Mouse (Mus musculus) midbrain, embryonic 12.5 days (tissue): ENCODE data around the gene Zmynd8. TPM values are rescaled to one million over a fixed set of nuclear protein-coding genes. Genes with fewer than 3 reads are reported as not detected.

ENCODE experiments used
- ATAC-seq: fragments of 200-750 bp; cut with Nextera tagmentation; 2 replicates; pipeline ENCODE4 v1.8.0; 2017; ENCODE audit warnings: low read depth, moderate TSS enrichment, moderate library complexity; ENCODE audit not compliant: low FRiP score
- H3K27ac ChIP-seq: fragments of 300-500 bp; sonication (generic); replicated peaks from 2 replicates; pipeline ENCODE4 v1.5.1; 2016; ENCODE audit warnings: mild to moderate bottlenecking
- H3K27me3 ChIP-seq: fragments of 300-500 bp; sonication (generic); 2 replicates; pipeline ENCODE4 v1.6.1; 2016; ENCODE audit warnings: mild to moderate bottlenecking
- H3K36me3 ChIP-seq: fragments of 300-500 bp; sonication (generic); 2 replicates; pipeline ENCODE4 v1.6.1; 2016
- H3K4me1 ChIP-seq: fragments of 300-500 bp; sonication (generic); 2 replicates; pipeline ENCODE4 v1.6.1; 2016
- H3K4me2 ChIP-seq: fragments of 300-500 bp; sonication (generic); replicated peaks from 2 replicates; pipeline ENCODE4 v1.6.1; 2016; ENCODE audit warnings: mild to moderate bottlenecking, moderate library complexity
- H3K4me3 ChIP-seq: fragments of 300-500 bp; sonication (generic); 2 replicates; pipeline ENCODE4 v1.5.1; 2016; ENCODE audit warnings: mild to moderate bottlenecking
- H3K9ac ChIP-seq: fragments of 300-500 bp; sonication (generic); replicated peaks from 2 replicates; pipeline ENCODE4 v1.6.1; 2016; ENCODE audit warnings: mild to moderate bottlenecking, moderate library complexity
- H3K9me3 ChIP-seq: fragments of 300-500 bp; sonication (generic); 2 replicates; pipeline ENCODE4 v1.6.1; 2016; ENCODE audit warnings: mild to moderate bottlenecking
- WGBS: fragments of 180-500 bp; shearing (Covaris S2); methylation state at CpG from one replicate; pipeline ENCODE4 v1.1.7; 2016; 5-methylcytosine and 5-hydroxymethylcytosine counted together
- polyA plus RNA-seq: library from polyadenylated mRNA; unstranded; fragments of >200 nt; fragmentation: Nextera tagmentation; extraction: Ambion mirVana; gene quantifications from 2 replicates; pipeline ENCODE4 v1.2.1, GENCODE M21; 2016

The Zmynd8 gene
- polyA plus RNA-seq, 1 experiment from 2014 or later: 71.2 TPM

DNA sequence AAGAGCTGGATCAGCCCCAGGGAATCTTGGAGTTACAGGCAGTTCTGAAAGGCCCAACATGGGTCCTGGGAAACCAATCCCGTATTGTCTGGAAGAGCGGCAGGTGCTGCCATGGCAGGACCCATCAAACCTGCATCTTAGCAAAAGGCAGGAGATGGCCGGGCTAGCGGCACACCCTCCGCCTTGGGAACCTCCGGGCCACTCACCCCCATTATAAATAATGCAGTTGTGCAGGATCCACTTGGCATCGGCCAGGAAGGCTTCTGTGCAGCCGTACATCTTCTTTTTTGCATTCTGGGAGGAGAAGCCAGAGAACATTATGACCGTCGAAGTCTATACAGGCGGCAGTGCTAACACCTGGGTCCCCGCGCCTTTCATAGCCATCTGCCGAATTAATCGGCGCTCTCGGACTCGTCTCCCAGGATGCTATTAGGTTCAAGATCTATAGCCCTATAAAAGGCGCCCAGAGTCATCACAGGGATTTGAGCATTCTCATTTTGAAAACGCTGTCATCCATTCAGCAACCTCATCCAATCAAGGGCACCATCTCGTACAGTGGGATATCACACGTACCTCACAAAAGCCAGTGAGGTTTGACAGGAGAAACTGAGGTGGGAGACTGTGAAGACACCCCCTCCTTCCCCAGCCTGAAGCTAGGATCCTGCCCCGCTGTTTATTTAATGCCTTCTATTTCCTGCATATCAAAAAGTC is 60.1 kb downstream of the Zmynd8 start:
- Histone ChIP-seq H3K9me3 (no peaks in the 10 kb centered on the region), H3K27me3 (no peaks in the 10 kb centered on the region), H3K4me3 (no peak overlapping the region), H3K27ac (peak overlapping the region; percentile 54), H3K9ac (no peak overlapping the region), H3K4me2 (no peak overlapping the region), H3K36me3 (peaks cover 99% of the 10 kb centered on the region), H3K4me1 (peaks cover 11% of the 10 kb centered on the region; the same call in 1 of the 2 replicates)
- WGBS: 84% methylated on average over 23 of the region's 23 CpGs
- ATAC-seq: 0 out of 2 replicates have a peak, but pooled peaks have one; percentile 6

DNA sequence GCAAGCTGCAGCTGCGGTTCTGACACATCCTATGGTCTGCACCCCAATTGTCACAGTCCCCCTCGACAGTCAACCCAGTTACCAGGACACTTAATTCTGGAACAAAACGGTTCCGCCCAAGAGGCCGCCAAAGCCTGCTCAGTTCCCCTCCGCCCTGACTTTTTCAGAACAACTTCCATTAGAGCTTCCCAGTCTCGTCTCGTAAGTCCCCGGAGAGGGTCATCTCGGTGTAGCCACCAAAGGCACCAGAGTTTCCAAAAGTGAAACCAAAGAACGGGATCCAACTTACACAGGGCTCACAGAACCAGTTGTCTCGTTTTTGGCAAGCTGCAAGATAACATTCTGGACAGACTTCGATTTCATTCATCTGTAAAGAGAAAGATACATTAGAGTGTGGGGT is 64.2 kb downstream of the Zmynd8 start:
- peaks cover 94% of the 10 kb centered on the region for H3K36me3 ChIP-seq
- ATAC-seq: no peak

DNA sequence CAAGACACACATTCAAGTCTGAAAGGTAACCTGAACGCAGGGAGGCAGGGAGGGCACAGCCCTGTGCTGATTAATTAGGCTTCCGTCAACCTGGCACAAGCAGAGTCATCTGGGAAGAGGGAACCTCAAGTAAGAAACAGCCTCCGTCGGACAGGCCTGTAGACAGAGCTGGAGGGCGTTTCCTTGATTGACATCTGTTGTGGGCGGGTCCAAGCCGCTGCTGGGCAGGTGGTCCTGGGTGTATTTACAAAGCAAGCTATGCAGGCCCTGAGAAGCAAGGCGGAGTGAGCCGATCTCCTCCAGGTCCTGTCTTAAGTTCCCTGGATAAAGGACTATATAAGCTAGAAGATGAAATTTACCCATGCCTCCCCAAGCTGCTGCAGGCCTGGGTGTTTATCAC is 65.3 kb downstream of the Zmynd8 start:
- WGBS: 74% methylated on average over 9 of the region's 9 CpGs
- peaks cover 4% of the 10 kb centered on the region for H3K4me1 ChIP-seq
- H3K27ac ChIP-seq: no peak overlapping the region
- no peak for ATAC-seq
- peaks cover 93% of the 10 kb centered on the region for H3K36me3 ChIP-seq
- H3K4me2 ChIP-seq: no peak overlapping the region
- H3K9ac ChIP-seq: no peak overlapping the region
- H3K27me3 ChIP-seq: no peaks in the 10 kb centered on the region
- no peaks in the 10 kb centered on the region for H3K9me3 ChIP-seq
- no peak overlapping the region for H3K4me3 ChIP-seq

More for the DNA sequence above, 64.2 kb downstream of the Zmynd8 start:
- Histone ChIP-seq H3K27ac (no peak overlapping the region), H3K9ac (no peak overlapping the region), H3K4me1 (peaks cover 11% of the 10 kb centered on the region; the same call in 1 of the 2 replicates), H3K4me2 (no peak overlapping the region), H3K9me3 (no peaks in the 10 kb centered on the region), H3K4me3 (no peak overlapping the region), H3K27me3 (no peaks in the 10 kb centered on the region)
- 92% methylated on average over 13 of the region's 13 CpGs for WGBS

DNA sequence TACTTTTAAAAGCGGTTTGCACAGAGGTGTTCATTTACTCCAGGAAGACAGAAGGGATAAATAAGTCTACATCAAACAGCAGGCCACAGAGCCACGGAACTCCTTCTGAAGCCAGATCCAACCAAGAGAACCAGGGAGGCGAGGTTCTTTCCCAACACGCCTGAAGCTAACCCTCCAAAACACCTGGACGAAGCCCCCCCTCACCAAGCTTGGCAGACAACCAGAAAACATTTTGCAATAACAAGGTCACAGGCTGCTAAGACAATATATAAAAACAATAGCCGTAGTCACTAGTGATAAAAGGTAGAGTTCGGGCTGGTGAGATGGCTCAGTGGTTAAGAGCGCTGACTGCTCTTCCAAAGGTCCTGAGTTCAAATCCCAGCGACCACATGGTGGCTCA is 66.1 kb downstream of the Zmynd8 start:
- Histone ChIP-seq H3K27me3 (no peaks in the 10 kb centered on the region), H3K4me3 (no peak overlapping the region), H3K9me3 (no peaks in the 10 kb centered on the region), H3K36me3 (peaks cover 93% of the 10 kb centered on the region), H3K4me1 (peaks cover 9% of the 10 kb centered on the region; the same call in 1 of the 2 replicates), H3K4me2 (no peak overlapping the region), H3K9ac (no peak overlapping the region), H3K27ac (no peak overlapping the region)
- no peak for ATAC-seq
- 93% methylated on average over 9 of the region's 9 CpGs for WGBS

DNA sequence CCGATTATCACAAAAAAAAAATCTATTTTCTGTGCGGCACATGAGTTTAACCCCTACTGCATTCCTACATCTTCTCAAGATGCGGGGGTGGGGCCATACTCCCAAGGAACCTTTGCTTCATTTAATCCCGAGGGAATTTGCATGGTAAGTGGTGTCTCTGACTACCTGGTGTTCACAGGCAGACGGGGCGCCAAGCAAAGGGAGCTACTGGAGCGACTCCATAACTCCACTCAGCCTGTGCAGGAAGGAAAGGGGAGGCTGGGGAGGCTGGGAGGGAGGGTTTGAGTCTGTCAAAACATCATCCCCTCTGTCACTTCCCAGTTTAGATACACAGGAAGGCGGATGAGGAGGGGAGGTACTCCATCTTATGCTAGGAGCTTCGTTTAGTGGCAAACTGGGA is 66.5 kb downstream of the Zmynd8 start:
- no peak overlapping the region for H3K4me3 ChIP-seq
- WGBS: 76% methylated on average over 9 of the region's 9 CpGs
- no peaks in the 10 kb centered on the region for H3K27me3 ChIP-seq
- peaks cover 92% of the 10 kb centered on the region for H3K36me3 ChIP-seq
- no peak overlapping the region for H3K4me2 ChIP-seq
- ATAC-seq: no peak
- H3K9ac ChIP-seq: no peak overlapping the region
- H3K9me3 ChIP-seq: no peaks in the 10 kb centered on the region
- peaks cover 9% of the 10 kb centered on the region; the same call in 1 of the 2 replicates for H3K4me1 ChIP-seq
- H3K27ac ChIP-seq: no peak overlapping the region

DNA sequence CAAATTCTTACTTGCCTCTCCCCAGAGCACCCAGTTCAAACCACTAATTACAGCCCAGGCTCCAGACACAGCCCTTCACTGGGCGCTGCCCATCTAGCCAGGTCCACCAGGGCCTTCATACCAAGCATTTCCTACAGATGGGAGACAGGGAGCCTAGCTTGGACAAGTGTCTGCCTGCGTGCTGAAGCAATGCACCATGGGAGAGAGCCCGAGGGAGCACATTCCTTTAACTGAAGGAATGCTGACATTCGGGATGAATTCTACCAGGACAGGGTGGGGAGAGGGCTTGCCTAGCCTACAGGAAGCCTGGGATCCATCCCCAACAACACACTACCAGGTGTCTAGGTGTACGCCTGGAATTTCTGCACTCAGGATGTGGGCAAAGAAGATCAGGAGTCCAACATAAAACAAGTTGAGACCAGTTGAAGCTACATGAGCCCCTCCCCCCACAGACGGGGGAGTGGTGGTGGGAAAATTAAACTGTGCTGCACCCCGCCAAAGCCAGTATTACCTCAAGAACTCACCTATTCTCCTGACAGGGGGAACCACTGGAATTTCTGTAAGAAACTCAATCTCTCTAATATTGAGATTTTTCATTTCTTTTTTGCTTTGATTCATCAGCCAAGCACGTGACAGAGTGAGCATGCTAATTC is 67.1 kb downstream of the Zmynd8 start:
- 84% methylated on average over 8 of the region's 8 CpGs for WGBS
- Histone ChIP-seq H3K36me3 (peaks cover 92% of the 10 kb centered on the region), H3K4me3 (no peak overlapping the region), H3K4me2 (no peak overlapping the region), H3K27ac (no peak overlapping the region), H3K9ac (no peak overlapping the region), H3K9me3 (no peaks in the 10 kb centered on the region), H3K4me1 (peaks cover 9% of the 10 kb centered on the region; the same call in 1 of the 2 replicates), H3K27me3 (no peaks in the 10 kb centered on the region)
- ATAC-seq: no peak

DNA sequence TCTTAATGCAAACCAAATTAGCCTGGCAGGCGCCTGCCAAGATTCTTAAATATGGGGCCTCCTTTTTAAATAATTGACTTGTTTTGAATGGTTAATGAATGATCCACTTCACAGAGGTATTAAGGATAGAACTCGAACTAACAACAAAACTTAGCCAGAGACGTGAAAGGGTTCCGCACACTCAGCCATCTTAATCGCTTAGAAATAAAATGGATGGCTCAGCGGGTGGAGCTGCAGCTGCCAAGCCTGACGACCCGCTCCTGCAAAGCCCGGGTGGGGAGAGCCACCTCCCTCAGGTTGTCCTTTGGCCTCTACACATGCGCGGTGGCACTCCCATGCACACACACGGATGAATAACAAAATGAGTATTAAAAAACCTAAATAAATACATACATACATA is 70.0 kb downstream of the Zmynd8 start:
- H3K9me3 ChIP-seq: no peaks in the 10 kb centered on the region
- no peaks in the 10 kb centered on the region for H3K27me3 ChIP-seq
- no peak overlapping the region for H3K9ac ChIP-seq
- ATAC-seq: no peak
- H3K4me2 ChIP-seq: no peak overlapping the region
- no peak overlapping the region for H3K27ac ChIP-seq
- H3K4me3 ChIP-seq: no peak overlapping the region
- H3K4me1 ChIP-seq: peaks cover 16% of the 10 kb centered on the region
- H3K36me3 ChIP-seq: peaks cover 89% of the 10 kb centered on the region
- WGBS: 72% methylated on average over 12 of the region's 12 CpGs

DNA sequence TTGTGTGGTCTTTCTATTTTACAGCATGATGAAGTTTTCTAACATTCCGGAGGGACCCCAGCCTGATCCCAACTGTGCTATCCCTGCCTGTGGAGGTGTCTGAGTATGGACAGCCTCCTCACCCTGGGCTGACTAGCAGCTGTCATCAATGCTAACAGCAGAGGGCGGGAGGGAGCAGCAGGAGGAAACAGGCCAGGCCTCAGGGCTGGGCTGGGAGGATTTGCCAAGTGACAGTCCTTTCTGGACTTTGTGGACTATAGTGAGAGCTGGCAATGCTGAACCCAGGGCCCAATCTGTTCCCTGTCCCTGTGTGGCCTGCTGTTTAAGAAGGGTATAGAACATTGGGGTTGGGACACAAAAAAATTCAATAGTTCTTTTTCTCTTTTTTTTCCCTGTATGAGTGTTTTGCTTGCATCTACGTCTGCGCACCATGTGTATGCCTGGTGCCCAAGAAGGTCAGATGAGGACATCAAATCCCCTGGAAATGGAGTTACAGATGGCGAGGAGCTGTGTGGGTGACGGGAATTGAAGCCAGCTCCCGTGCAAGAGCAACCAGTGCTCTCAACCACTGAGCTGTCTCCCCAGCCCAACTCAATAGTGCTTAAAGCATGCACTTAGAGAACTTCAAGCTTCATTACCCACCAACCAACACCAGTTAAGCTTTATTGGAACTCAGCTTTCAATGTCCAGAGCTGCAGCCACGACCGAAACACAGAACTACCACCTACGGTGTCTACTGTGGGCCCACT is 72.7 kb downstream of the Zmynd8 start:
- H3K4me2 ChIP-seq: no peak overlapping the region
- H3K4me1 ChIP-seq: peaks cover 16% of the 10 kb centered on the region
- H3K27ac ChIP-seq: 0 out of 2 replicates have a peak overlapping the region, but pooled peaks have one; percentile 22
- peaks cover 90% of the 10 kb centered on the region for H3K36me3 ChIP-seq
- H3K9me3 ChIP-seq: no peaks in the 10 kb centered on the region
- no peaks in the 10 kb centered on the region for H3K27me3 ChIP-seq
- H3K9ac ChIP-seq: no peak overlapping the region
- ATAC-seq: 0 out of 2 replicates have a peak, but pooled peaks have one; percentile 44
- 69% methylated on average over 10 of the region's 10 CpGs for WGBS
- no peak overlapping the region for H3K4me3 ChIP-seq

DNA sequence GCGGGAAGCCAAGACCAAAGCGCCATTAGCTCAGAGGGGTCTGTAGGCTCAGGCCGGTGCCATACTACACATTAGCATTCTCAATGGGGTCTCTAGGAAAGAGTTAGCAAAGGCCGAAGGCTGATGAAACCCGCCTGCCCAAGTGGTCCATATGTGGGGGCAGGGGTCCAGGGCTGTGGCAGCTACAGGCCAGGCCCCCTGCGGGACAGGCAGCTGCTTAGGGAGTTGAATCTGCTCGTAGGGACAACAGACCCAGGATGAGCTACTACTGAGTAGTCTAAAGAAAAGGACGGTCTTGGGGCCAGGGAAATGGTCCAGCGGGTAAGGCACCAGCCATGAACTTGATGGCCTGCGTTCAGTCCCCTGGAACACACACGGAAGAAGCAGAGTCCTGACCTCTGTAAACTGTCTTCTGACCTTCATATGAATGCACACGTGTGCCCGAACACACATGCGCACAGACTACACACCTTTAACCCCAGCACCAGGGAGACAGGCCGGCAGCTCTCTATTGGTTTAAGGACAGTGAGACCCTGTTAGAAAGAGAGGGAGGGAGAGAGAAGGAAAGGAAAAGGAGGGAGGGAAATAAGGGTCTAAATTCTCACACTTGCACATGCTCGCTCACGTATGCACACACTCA is 73.4 kb downstream of the Zmynd8 start:
- Histone ChIP-seq H3K4me3 (no peak overlapping the region), H3K27ac (0 out of 2 replicates have a peak overlapping the region, but pooled peaks have one; percentile 22), H3K27me3 (no peaks in the 10 kb centered on the region), H3K9ac (no peak overlapping the region), H3K4me2 (no peak overlapping the region), H3K36me3 (peaks cover 90% of the 10 kb centered on the region), H3K9me3 (no peaks in the 10 kb centered on the region), H3K4me1 (peaks cover 16% of the 10 kb centered on the region)
- ATAC-seq: no peak
- 84% methylated on average over 17 of the region's 17 CpGs for WGBS

DNA sequence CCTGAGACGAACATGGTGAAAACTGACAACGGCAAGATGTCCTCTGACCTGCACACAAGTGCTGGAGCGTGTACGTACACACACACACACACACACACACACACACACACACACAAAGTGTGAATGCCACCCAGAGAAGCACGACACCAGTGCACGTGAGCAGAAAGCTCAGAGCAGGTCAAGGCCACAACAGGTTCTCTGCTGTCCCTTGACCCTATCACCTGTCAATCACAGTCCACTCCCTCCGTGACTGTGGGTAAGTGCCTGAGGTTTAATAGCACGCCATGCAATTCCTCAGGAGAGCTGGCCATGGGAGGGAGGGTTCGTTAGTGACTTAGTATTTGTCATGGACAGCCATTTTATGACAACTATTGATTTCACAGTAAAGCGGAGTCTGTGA is 74.0 kb downstream of the Zmynd8 start:
- Histone ChIP-seq H3K27me3 (no peaks in the 10 kb centered on the region), H3K4me1 (peaks cover 16% of the 10 kb centered on the region), H3K4me2 (no peak overlapping the region), H3K27ac (0 out of 2 replicates have a peak overlapping the region, but pooled peaks have one; percentile 12), H3K4me3 (no peak overlapping the region), H3K36me3 (peaks cover 90% of the 10 kb centered on the region), H3K9me3 (no peaks in the 10 kb centered on the region), H3K9ac (no peak overlapping the region)
- ATAC-seq: no peak
- WGBS: 85% methylated on average over 10 of the region's 10 CpGs

DNA sequence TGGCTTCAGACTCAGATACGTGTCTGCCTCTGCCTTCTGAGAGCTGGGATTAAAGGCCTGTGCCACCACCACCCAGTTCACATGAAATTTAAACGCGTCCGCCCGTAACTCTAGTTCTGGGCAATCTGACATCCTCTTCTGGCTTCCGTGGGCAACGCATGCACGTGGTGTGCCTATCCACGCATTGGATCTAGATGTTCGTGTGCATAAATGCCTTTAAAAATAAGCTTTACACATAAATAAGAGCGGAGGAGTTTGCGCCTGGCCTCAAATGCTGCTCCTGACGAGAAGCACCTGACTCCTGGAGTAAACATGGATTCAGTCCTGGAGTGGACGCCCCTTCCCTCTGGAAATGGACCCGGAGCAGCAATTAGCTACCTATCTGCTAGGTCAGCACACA is 76.3 kb downstream of the Zmynd8 start:
- H3K27me3 ChIP-seq: no peaks in the 10 kb centered on the region
- H3K4me3 ChIP-seq: no peak overlapping the region
- H3K9ac ChIP-seq: no peak overlapping the region
- no peaks in the 10 kb centered on the region for H3K9me3 ChIP-seq
- peaks cover 7% of the 10 kb centered on the region; the same call in 1 of the 2 replicates for H3K4me1 ChIP-seq
- no peak overlapping the region for H3K4me2 ChIP-seq
- H3K27ac ChIP-seq: no peak overlapping the region
- peaks cover 92% of the 10 kb centered on the region for H3K36me3 ChIP-seq
- ATAC-seq: no peak
- WGBS: 94% methylated on average over 15 of the region's 15 CpGs
